7 mouse cellular contexts compared by ENCODE assay signal in the genomic region with DNA sequence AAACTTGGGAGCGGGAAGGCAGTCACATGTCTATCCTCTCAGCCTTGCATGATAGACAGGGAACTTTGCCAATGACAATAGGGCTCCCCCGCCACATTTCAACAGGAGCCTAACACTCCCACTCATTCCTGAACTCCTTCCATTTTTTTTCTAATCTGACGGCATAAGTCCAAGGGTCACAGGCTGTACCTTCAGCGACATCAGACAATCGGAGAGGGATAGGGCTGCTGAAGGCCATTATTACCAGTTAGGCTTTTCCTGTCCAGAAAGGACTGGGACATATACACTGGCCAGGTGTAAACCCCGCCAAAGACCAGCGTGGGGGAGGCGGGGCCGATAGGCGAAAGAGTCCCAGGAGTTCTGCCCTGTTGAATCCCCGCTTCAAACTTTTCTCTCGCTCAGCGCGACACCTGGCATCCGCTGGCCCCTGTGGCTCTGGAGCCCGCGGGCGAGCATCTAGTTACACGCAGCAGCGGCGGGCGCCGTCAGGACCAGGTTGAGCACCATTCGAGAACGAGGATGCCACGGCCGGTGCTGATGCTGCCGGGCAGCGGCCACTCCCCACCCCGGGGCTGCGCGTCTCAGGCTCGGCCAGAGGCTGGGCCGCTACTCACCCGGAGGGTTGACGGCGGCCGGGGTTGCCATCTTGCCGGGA. TPM values are rescaled to one million over a fixed set of nuclear protein-coding genes. Genes with fewer than 3 reads are reported as not detected.
DNase-seq lines count a peak whose midpoint lies in the region; ATAC-seq and TF ChIP-seq lines count a peak whose summit lies in the region.

No protein-coding gene starts in this region.

- DNase-seq in ZHBTc4 (ENCODE audit: low read depth, low spot score): peak; percentile 66
- DNase-seq in left cerebral cortex, adult 2 months (ENCODE audit: extremely low spot score in 1 of 2, low spot score in 2 of 2): peak; percentile 54 to 58
- DNase-seq in midbrain, embryonic 11.5 days (ENCODE audit: low spot score, missing footprints): peak; percentile 96

- H3K4me2 ChIP-seq in embryonic facial prominence, embryonic 13.5 days: peak overlapping the region; percentile 83
- H3K4me2 ChIP-seq in hindbrain, embryonic 15.5 days: peak overlapping the region; percentile 74
- H3K4me2 ChIP-seq in midbrain, embryonic 11.5 days: peak overlapping the region; percentile 76

- TF ChIP-seq POLR2A in testis, adult 2 months (IDR thresholded peaks at IDR 0.05; ENCODE audit: control insufficient read depth, low read depth, low read length): no peak

- H3K4me3 ChIP-seq in embryonic facial prominence, embryonic 13.5 days: peak overlapping the region; percentile 76
- peak overlapping the region; percentile 85 for H3K4me3 ChIP-seq in hindbrain, embryonic 15.5 days
- peak overlapping the region; percentile 83 for H3K4me3 ChIP-seq in left cerebral cortex, adult 2 months
- H3K4me3 ChIP-seq in midbrain, embryonic 11.5 days (ENCODE audit: low read depth, low read length): peak overlapping the region; percentile 74
- H3K4me3 ChIP-seq in testis, adult 2 months (ENCODE audit: control insufficient read depth, low read depth, low read length): peak overlapping the region; percentile 62

- peak overlapping the region; percentile 88 for H3K27ac ChIP-seq in embryonic facial prominence, embryonic 13.5 days
- H3K27ac ChIP-seq in hindbrain, embryonic 15.5 days (replicated peaks): peak overlapping the region; percentile 89
- H3K27ac ChIP-seq in left cerebral cortex, adult 2 months: peak overlapping the region; percentile 98
- H3K27ac ChIP-seq in midbrain, embryonic 11.5 days (ENCODE audit: low read depth, low read length): peak overlapping the region; percentile 90
- no peak overlapping the region for H3K27ac ChIP-seq in testis, adult 2 months (ENCODE audit: control insufficient read depth, insufficient read depth, low read depth, low read length)

- peak; percentile 53 for ATAC-seq in CD4-positive, CD25-positive, alpha-beta regulatory T cell, adult 4 months
- ATAC-seq in embryonic facial prominence, embryonic 13.5 days (ENCODE audit: insufficient number of reproducible peaks, insufficient read depth, low FRiP score, low TSS enrichment, low read depth): peak; percentile 66
- peak; percentile 83 for ATAC-seq in hindbrain, embryonic 15.5 days (ENCODE audit: low FRiP score, low read depth)
- ATAC-seq in midbrain, embryonic 11.5 days (ENCODE audit: low FRiP score): peak; percentile 36; the same call in 1 of the 2 replicates

- TF ChIP-seq CTCF in left cerebral cortex, adult 2 months (IDR thresholded peaks at IDR 0.05): no peak
- TF ChIP-seq CTCF in testis, adult 2 months (IDR thresholded peaks at IDR 0.05; ENCODE audit: control insufficient read depth, insufficient read depth, insufficient replicate concordance, low read depth, low read length): no peak

- 1% methylated on average over 37 of the region's 39 CpGs for WGBS in embryonic facial prominence, embryonic 13.5 days
- WGBS in hindbrain, embryonic 15.5 days: under 1% methylated on average over 35 of the region's 39 CpGs
- 2% methylated on average over 39 of the region's 39 CpGs for WGBS in midbrain, embryonic 11.5 days

- H3K9ac ChIP-seq in embryonic facial prominence, embryonic 13.5 days: peak overlapping the region; percentile 92
- H3K9ac ChIP-seq in hindbrain, embryonic 15.5 days: peak overlapping the region; percentile 66
- peak overlapping the region; percentile 98 for H3K9ac ChIP-seq in midbrain, embryonic 11.5 days (ENCODE audit: low read length)

- H3K36me3 ChIP-seq in embryonic facial prominence, embryonic 13.5 days: no peaks in the 10 kb centered on the region
- no peaks in the 10 kb centered on the region for H3K36me3 ChIP-seq in hindbrain, embryonic 15.5 days
- H3K36me3 ChIP-seq in midbrain, embryonic 11.5 days (ENCODE audit: control insufficient read depth, insufficient read depth, low read length): no peaks in the 10 kb centered on the region
- H3K36me3 ChIP-seq in testis, adult 2 months (ENCODE audit: control insufficient read depth, insufficient read depth, low read length): no peaks in the 10 kb centered on the region

- no peaks in the 10 kb centered on the region for H3K27me3 ChIP-seq in embryonic facial prominence, embryonic 13.5 days
- H3K27me3 ChIP-seq in hindbrain, embryonic 15.5 days: no peaks in the 10 kb centered on the region
- H3K27me3 ChIP-seq in midbrain, embryonic 11.5 days (ENCODE audit: control insufficient read depth, insufficient read depth, low read length): no peaks in the 10 kb centered on the region
- no peaks in the 10 kb centered on the region for H3K27me3 ChIP-seq in testis, adult 2 months (ENCODE audit: control insufficient read depth, insufficient read depth, low read length)

- H3K9me3 ChIP-seq in embryonic facial prominence, embryonic 13.5 days: no peaks in the 10 kb centered on the region
- H3K9me3 ChIP-seq in hindbrain, embryonic 15.5 days: no peaks in the 10 kb centered on the region
- no peaks in the 10 kb centered on the region for H3K9me3 ChIP-seq in midbrain, embryonic 11.5 days (ENCODE audit: control insufficient read depth, low read length)

- intact Hi-C loops in left cerebral cortex, adult 2 months (cut with DNase I): loop anchor here (2.0 kb wide), 2 partner anchors 37 to 39 kb away; no protein-coding TSS in a partner anchor

- H3K4me1 ChIP-seq in embryonic facial prominence, embryonic 13.5 days: peaks cover 23% of the 10 kb centered on the region
- peaks cover 36% of the 10 kb centered on the region for H3K4me1 ChIP-seq in hindbrain, embryonic 15.5 days (replicated peaks)
- peaks cover 23% of the 10 kb centered on the region for H3K4me1 ChIP-seq in midbrain, embryonic 11.5 days (ENCODE audit: control insufficient read depth, insufficient read depth, low read length)
- H3K4me1 ChIP-seq in testis, adult 2 months (ENCODE audit: control insufficient read depth, insufficient read depth, low read length): peaks cover 9% of the 10 kb centered on the region

RNA-seq across cellular contexts. Expression of a gene that starts 0.6 kb away (rescaled TPM):
- polyA plus RNA-seq in CD4-positive, CD25-positive, alpha-beta regulatory T cell, adult 4 months (2017; shearing (Covaris generic)): 1 to 10 TPM; 3.6 to 4.8 TPM
- 15.5 and 17.0 TPM in 2 replicates for polyA plus RNA-seq in embryonic facial prominence, embryonic 13.5 days (2015; fragmentation: Nextera tagmentation; extraction: Ambion mirVana)
- 65.6 and 74.6 TPM in 2 replicates for polyA plus RNA-seq in hindbrain, embryonic 15.5 days (2015; fragmentation: Nextera tagmentation; extraction: Ambion mirVana)
- 100 to 1,000 TPM; 253 to 266 TPM for total RNA-seq in left cerebral cortex, adult 2 months (2021)
- polyA plus RNA-seq in midbrain, embryonic 11.5 days (2014; fragmentation: Nextera tagmentation; extraction: Ambion mirVana): 34.9 and 36.4 TPM in 2 replicates
- 5.3 and 5.6 TPM in 2 replicates for polyA plus RNA-seq in testis, adult 2 months (2012; rRNA removed)
